Mouse (Mus musculus): ENCODE results near the gene Acp4.
"Not testable (repeated sequence)": the region's sequence is repeated elsewhere in the genome, so short reads cannot be mapped to it uniquely, and the experiment has no call there.

- TF ChIP-seq POLR2A (IDR thresholded peaks at IDR 0.05; ENCODE audit: extremely low read depth, insufficient read depth, low read length); CTCF (IDR thresholded peaks at IDR 0.05; ENCODE audit: low read depth, low read length): not testable (repeated sequence)
These were observed 40.3 kb upstream of the Acp4 start for GRCm38 (mm10) chr7:44297501-44297900.

All from liver, adult 2 months (tissue).